Mouse (Mus musculus): ENCODE data around the gene Rpusd1. TPM values are rescaled to one million over a fixed set of nuclear protein-coding genes. Genes with fewer than 3 reads are reported as not detected.

Rpusd1 gene
- polyA plus RNA-seq, 1 experiment from 2014 or later: 19.4 TPM

GRCm38 (mm10) chr17:25700863-25701496 is 26.5 kb upstream of the Rpusd1 start:
- ATAC-seq (replicated peaks; ENCODE audit: insufficient number of reproducible peaks, low FRiP score, low TSS enrichment, low read depth) (no peak), DNase-seq (ENCODE audit: low spot score) (no peak)
- Histone ChIP-seq H3K27ac (replicated peaks; ENCODE audit: low read depth, low read length) (no peak overlapping the region), H3K4me2 (ENCODE audit: low read depth, low read length) (no peak overlapping the region), H3K4me3 (ENCODE audit: low read depth, low read length) (no peak overlapping the region), H3K36me3 (replicated peaks; ENCODE audit: control insufficient read depth, insufficient read depth, low read depth, low read length) (no peaks in the 10 kb centered on the region), H3K4me1 (ENCODE audit: control insufficient read depth, insufficient read depth, low read length) (peaks cover 5% of the 10 kb centered on the region), H3K9ac (replicated peaks; ENCODE audit: low read length) (no peak overlapping the region), H3K27me3 (ENCODE audit: control insufficient read depth, insufficient read depth, low read length) (no peaks in the 10 kb centered on the region), H3K9me3 (replicated peaks; ENCODE audit: control insufficient read depth, low read length) (no peaks in the 10 kb centered on the region)
- WGBS: 61% methylated on average over 9 of the region's 9 CpGs

- ATAC-seq (replicated peaks; ENCODE audit: insufficient number of reproducible peaks, low FRiP score, low TSS enrichment, low read depth) (no peak), DNase-seq (ENCODE audit: low spot score) (no peak)
- H3K9me3 ChIP-seq (replicated peaks; ENCODE audit: control insufficient read depth, low read length): no peaks in the 10 kb centered on the region
- H3K4me2 ChIP-seq (ENCODE audit: low read depth, low read length): no peak overlapping the region
- H3K27ac ChIP-seq (replicated peaks; ENCODE audit: low read depth, low read length): no peak overlapping the region
- no peak overlapping the region for H3K4me3 ChIP-seq (ENCODE audit: low read depth, low read length)
- H3K27me3 ChIP-seq (ENCODE audit: control insufficient read depth, insufficient read depth, low read length): no peaks in the 10 kb centered on the region
- 84% methylated on average over 2 of the region's 2 CpGs for WGBS
- no peaks in the 10 kb centered on the region for H3K36me3 ChIP-seq (replicated peaks; ENCODE audit: control insufficient read depth, insufficient read depth, low read depth, low read length)
- no peaks in the 10 kb centered on the region for H3K4me1 ChIP-seq (ENCODE audit: control insufficient read depth, insufficient read depth, low read length)
- H3K9ac ChIP-seq (replicated peaks; ENCODE audit: low read length): no peak overlapping the region
Measured at GRCm38 (mm10) chr17:25709994-25710393, 17.5 kb upstream of the Rpusd1 start.

GRCm38 (mm10) chr17:25711136-25711535 is 16.3 kb upstream of the Rpusd1 start:
- no peak overlapping the region for H3K4me3 ChIP-seq (ENCODE audit: low read depth, low read length)
- no peak for ATAC-seq (replicated peaks; ENCODE audit: insufficient number of reproducible peaks, low FRiP score, low TSS enrichment, low read depth)

GRCm38 (mm10) chr17:25715627-25716026 is 11.8 kb upstream of the Rpusd1 start:
- no peaks in the 10 kb centered on the region for H3K9me3 ChIP-seq (replicated peaks; ENCODE audit: control insufficient read depth, low read length)
- no peak overlapping the region for H3K4me3 ChIP-seq (ENCODE audit: low read depth, low read length)
- no peak overlapping the region for H3K4me2 ChIP-seq (ENCODE audit: low read depth, low read length)
- 45% methylated on average over 3 of the region's 3 CpGs for WGBS
- peaks cover 4% of the 10 kb centered on the region; the same call in 1 of the 2 replicates for H3K27me3 ChIP-seq (ENCODE audit: control insufficient read depth, insufficient read depth, low read length)
- H3K36me3 ChIP-seq (replicated peaks; ENCODE audit: control insufficient read depth, insufficient read depth, low read depth, low read length): no peaks in the 10 kb centered on the region; the same call in 1 of the 2 replicates
- DNase-seq (ENCODE audit: low spot score): no peak
- no peak overlapping the region for H3K27ac ChIP-seq (replicated peaks; ENCODE audit: low read depth, low read length)
- H3K4me1 ChIP-seq (ENCODE audit: control insufficient read depth, insufficient read depth, low read length): peaks cover 6% of the 10 kb centered on the region; the same call in 1 of the 2 replicates
- H3K9ac ChIP-seq (replicated peaks; ENCODE audit: low read length): no peak overlapping the region
- ATAC-seq (replicated peaks; ENCODE audit: insufficient number of reproducible peaks, low FRiP score, low TSS enrichment, low read depth): no peak

More at GRCm38 (mm10) chr17:25711136-25711535, 16.3 kb upstream of the Rpusd1 start:
- H3K36me3 ChIP-seq (replicated peaks; ENCODE audit: control insufficient read depth, insufficient read depth, low read depth, low read length): no peaks in the 10 kb centered on the region
- no peak overlapping the region for H3K4me2 ChIP-seq (ENCODE audit: low read depth, low read length)
- H3K4me1 ChIP-seq (ENCODE audit: control insufficient read depth, insufficient read depth, low read length): no peaks in the 10 kb centered on the region
- 87% methylated on average over 4 of the region's 4 CpGs for WGBS
- H3K9ac ChIP-seq (replicated peaks; ENCODE audit: low read length): no peak overlapping the region
- no peak for DNase-seq (ENCODE audit: low spot score)
- no peaks in the 10 kb centered on the region for H3K27me3 ChIP-seq (ENCODE audit: control insufficient read depth, insufficient read depth, low read length)
- no peak overlapping the region for H3K27ac ChIP-seq (replicated peaks; ENCODE audit: low read depth, low read length)
- H3K9me3 ChIP-seq (replicated peaks; ENCODE audit: control insufficient read depth, low read length): no peaks in the 10 kb centered on the region

GRCm38 (mm10) chr17:25716130-25716529 is 11.3 kb upstream of the Rpusd1 start:
- H3K4me1 ChIP-seq (ENCODE audit: control insufficient read depth, insufficient read depth, low read length): peaks cover 6% of the 10 kb centered on the region; the same call in 1 of the 2 replicates
- no peak overlapping the region for H3K27ac ChIP-seq (replicated peaks; ENCODE audit: low read depth, low read length)
- no peak overlapping the region for H3K4me2 ChIP-seq (ENCODE audit: low read depth, low read length)
- H3K36me3 ChIP-seq (replicated peaks; ENCODE audit: control insufficient read depth, insufficient read depth, low read depth, low read length): no peaks in the 10 kb centered on the region; the same call in 1 of the 2 replicates
- H3K9ac ChIP-seq (replicated peaks; ENCODE audit: low read length): no peak overlapping the region
- 5% methylated on average over 6 of the region's 6 CpGs for whole genome bisulfite sequencing
- H3K9me3 ChIP-seq (replicated peaks; ENCODE audit: control insufficient read depth, low read length): no peaks in the 10 kb centered on the region
- H3K27me3 ChIP-seq (ENCODE audit: control insufficient read depth, insufficient read depth, low read length): peaks cover 4% of the 10 kb centered on the region; the same call in 1 of the 2 replicates
- peak; percentile 26 for DNase-seq (ENCODE audit: low spot score)
- no peak overlapping the region for H3K4me3 ChIP-seq (ENCODE audit: low read depth, low read length)
- no peak for ATAC-seq (replicated peaks; ENCODE audit: insufficient number of reproducible peaks, low FRiP score, low TSS enrichment, low read depth)

GRCm38 (mm10) chr17:25716711-25717637 is 10.5 kb upstream of the Rpusd1 start, which contains the start of gene Gng13:
TSS of gene Gng13 (plus strand) at chr17:25717171.
- Histone ChIP-seq H3K9me3 (replicated peaks; ENCODE audit: control insufficient read depth, low read length) (no peaks in the 10 kb centered on the region), H3K4me3 (ENCODE audit: low read depth, low read length) (peak within 1 kb of the TSS; percentile 24), H3K27ac (replicated peaks; ENCODE audit: low read depth, low read length) (no peak within 1 kb of the TSS), H3K9ac (replicated peaks; ENCODE audit: low read length) (peak within 1 kb of the TSS; percentile 35), H3K36me3 (replicated peaks; ENCODE audit: control insufficient read depth, insufficient read depth, low read depth, low read length) (no peaks in the 10 kb centered on the region; the same call in 1 of the 2 replicates), H3K27me3 (ENCODE audit: control insufficient read depth, insufficient read depth, low read length) (peaks cover 4% of the 10 kb centered on the region; the same call in 1 of the 2 replicates), H3K4me1 (ENCODE audit: control insufficient read depth, insufficient read depth, low read length) (peaks cover 6% of the 10 kb centered on the region; the same call in 1 of the 2 replicates), H3K4me2 (ENCODE audit: low read depth, low read length) (peak within 1 kb of the TSS; percentile 66)
- DNase-seq (ENCODE audit: low spot score) (peak; percentile 39), ATAC-seq (replicated peaks; ENCODE audit: insufficient number of reproducible peaks, low FRiP score, low TSS enrichment, low read depth) (no peak; the same call in 1 of the 2 replicates)
- WGBS: 2% methylated on average over 45 of the region's 45 CpGs

- ATAC-seq (replicated peaks; ENCODE audit: insufficient number of reproducible peaks, low FRiP score, low TSS enrichment, low read depth) (no peak), DNase-seq (ENCODE audit: low spot score) (no peak)
- no peak overlapping the region for H3K27ac ChIP-seq (replicated peaks; ENCODE audit: low read depth, low read length)
- H3K4me1 ChIP-seq (ENCODE audit: control insufficient read depth, insufficient read depth, low read length): peaks cover 6% of the 10 kb centered on the region; the same call in 1 of the 2 replicates
- peak overlapping the region; percentile 66 for H3K4me2 ChIP-seq (ENCODE audit: low read depth, low read length)
- H3K4me3 ChIP-seq (ENCODE audit: low read depth, low read length): peak overlapping the region; percentile 24
- peaks cover 4% of the 10 kb centered on the region; the same call in 1 of the 2 replicates for H3K27me3 ChIP-seq (ENCODE audit: control insufficient read depth, insufficient read depth, low read length)
- 10% methylated on average over 6 of the region's 6 CpGs for WGBS
- H3K9me3 ChIP-seq (replicated peaks; ENCODE audit: control insufficient read depth, low read length): no peaks in the 10 kb centered on the region
- H3K9ac ChIP-seq (replicated peaks; ENCODE audit: low read length): no peak overlapping the region; the same call in none of the 2 replicates
- no peaks in the 10 kb centered on the region; the same call in 1 of the 2 replicates for H3K36me3 ChIP-seq (replicated peaks; ENCODE audit: control insufficient read depth, insufficient read depth, low read depth, low read length)
Measured at GRCm38 (mm10) chr17:25717691-25718090, 9.8 kb upstream of the Rpusd1 start.
